Mouse (Mus musculus) mesoderm, embryonic 11.5 days (tissue): ENCODE measurements at regions not wholly inside any gene's neighbourhood (a gene's known extent, or its start where the extent isn't known, plus 50 kb on each side); places are given as distances from the start of the nearest gene placed in this dataset.
A peak's percentile ranks its signal among the peaks of the same experiment; 100 is the strongest.
"Not testable (repeated sequence)": the region's sequence is repeated elsewhere in the genome, so short reads cannot be mapped to it uniquely, and the experiment has no call there.

ENCODE experiments used
- DNase-seq: peaks from one replicate; pipeline ENCODE4 v3.0.0-alpha.2; 2012; ENCODE audit warnings: low read depth, low spot score

DNA sequence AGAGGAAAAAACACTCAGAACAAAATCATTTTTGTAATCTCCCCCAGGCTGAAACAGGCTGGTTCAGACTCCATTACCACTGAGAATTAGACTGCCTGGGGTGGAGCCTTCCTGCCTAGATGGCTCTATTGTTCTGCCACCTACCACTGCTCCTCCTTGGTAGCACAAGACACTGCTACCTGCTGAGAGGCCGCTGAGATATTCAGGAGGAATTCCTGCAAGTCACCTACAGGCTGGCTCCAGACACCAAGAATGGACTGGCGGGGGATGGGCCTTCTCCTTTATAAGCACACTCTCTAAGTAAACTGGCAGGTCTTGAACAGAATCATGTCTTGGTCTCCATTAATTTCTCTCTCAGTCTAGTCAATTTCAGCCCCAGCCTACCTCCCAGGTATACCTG, 3289.4 kb downstream of the Gm37988 start:
- no peak for DNase-seq

DNA sequence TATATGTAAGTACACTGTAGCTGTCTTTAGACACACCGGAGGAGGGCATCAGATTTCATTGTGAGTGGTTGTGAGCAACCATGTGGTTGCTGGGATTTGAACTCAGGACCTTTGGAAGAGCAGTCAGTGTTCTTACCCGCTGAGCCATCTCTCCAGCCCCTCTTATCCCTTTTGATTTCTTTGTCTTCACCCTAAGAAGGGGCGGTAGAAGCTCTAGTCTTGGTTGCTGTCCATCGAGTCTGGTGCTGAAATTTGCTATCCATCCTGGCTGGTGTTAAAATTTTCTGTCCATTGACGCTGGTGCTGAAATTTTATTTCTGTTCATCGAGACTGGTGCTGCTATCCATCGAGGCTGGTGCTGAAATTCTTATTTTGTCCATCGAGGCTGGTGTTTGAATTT, 3290.9 kb upstream of the A830018L16Rik start:
- peak; percentile 82 for DNase-seq

DNA sequence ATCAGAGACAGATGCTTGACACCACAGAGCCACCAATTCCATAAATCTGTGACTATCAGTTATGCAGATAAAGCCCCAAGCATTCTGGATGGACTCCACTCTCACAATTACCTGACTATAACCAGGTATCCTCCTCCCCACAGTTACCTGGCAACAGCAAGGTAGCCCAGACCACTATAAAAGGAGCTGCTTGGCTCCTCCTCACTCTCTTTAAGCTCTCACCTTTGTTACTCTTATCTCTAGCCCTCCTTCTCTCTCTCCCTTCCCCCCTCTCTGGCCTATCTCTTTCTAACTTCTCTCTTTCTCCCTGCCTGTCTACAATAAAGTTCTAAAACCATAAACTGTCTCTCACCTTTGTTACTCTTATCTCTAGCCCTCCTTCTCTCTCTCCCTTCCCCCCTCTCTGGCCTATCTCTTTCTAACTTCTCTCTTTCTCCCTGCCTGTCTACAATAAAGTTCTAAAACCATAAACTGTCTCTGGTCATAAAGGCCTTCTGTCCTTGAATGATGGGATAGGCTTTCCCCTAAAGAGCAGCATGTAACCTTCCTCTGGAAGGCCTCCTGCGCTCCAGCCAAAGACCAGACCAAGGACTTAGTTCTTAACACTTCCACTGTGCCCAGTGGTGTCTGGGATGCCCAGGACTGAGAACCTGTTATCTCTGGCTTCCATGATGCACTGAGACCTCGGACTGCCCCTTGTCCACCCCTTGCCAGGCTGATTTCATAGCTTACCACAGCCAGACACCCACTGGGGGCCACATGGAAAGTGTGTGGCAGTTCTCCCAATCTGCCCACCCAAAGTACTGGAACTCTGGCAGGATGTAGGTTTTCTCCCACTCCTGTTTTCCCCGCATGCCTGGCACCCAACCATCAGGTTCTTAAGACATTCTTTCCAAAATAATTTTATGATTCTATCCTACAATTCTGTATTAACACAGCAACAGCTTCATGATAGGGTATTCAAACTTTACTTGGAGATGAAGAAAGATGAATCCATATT, 3279.2 kb upstream of the A830018L16Rik start:
- DNase-seq = not testable (repeated sequence)

DNA sequence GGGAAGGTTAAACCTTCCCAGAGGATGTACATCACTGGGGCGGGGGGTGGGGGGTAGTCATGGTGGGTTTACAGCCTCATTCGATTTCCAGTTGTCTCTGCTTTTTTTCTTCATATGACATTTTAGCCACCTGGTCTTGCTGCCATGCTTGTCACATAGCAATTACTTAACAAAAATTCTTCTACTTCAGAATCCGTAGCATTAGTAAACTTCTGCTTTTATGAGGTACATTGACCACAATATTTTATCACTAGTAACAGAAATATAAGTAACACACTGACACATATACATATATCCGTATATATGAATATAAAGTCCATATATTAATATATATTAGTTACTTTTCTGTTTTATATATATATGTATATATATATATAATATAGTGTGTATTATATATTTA, 3271.3 kb upstream of the A830018L16Rik start:
- DNase-seq = no peak

DNA sequence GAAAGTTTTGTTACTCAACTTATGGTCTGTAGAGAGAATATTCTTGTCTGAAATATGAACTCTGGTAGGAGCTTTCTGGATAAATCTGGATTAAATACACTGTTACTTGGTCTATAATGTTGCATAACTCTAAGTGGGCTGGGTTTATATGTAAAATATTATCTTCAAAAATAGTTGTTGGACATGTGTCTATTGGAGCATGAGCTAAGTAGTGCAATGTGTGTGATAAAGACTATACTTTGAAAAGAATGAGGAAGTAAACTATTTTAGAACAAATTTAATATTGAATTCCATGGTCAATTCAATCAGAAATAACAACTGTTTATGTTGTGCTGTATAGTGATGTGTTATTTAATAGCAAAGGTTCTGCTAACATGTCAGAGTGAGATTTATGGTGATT, 3240.7 kb upstream of the A830018L16Rik start:
- no peak for DNase-seq
